Mouse (Mus musculus): ENCODE results near the gene Lmx1b. TPM values are rescaled to one million over a fixed set of nuclear protein-coding genes. Genes with fewer than 3 reads are reported as not detected.

The Lmx1b gene
- polyA plus RNA-seq, 1 experiment from 2014 or later = not detected

GRCm38 (mm10) chr2:33639301-33640170 is 775 bp downstream of the Lmx1b start:
- peaks cover 5% of the 10 kb centered on the region; the same call in 1 of the 2 replicates for H3K4me1 ChIP-seq (replicated peaks; ENCODE audit: control insufficient read depth, insufficient read depth, low read length)
- WGBS = under 1% methylated on average over 71 of the region's 71 CpGs
- H3K4me3 ChIP-seq (ENCODE audit: low read depth, low read length) = peak overlapping the region; percentile 16; the same call in 1 of the 2 replicates
- no peaks in the 10 kb centered on the region for H3K36me3 ChIP-seq (ENCODE audit: control insufficient read depth, insufficient read depth, low read length)
- DNase-seq (ENCODE audit: low spot score) = peak; percentile 80
- no peak overlapping the region for H3K9ac ChIP-seq (ENCODE audit: low read length)
- H3K27me3 ChIP-seq (replicated peaks; ENCODE audit: control insufficient read depth, insufficient read depth, low read length) = peaks cover 100% of the 10 kb centered on the region
- peak overlapping the region; percentile 35 for H3K4me2 ChIP-seq (ENCODE audit: low read length)
- H3K9me3 ChIP-seq (ENCODE audit: control insufficient read depth, low read length) = no peaks in the 10 kb centered on the region
- ATAC-seq (replicated peaks; ENCODE audit: low FRiP score, low TSS enrichment, low read depth) = 0 out of 2 replicates have a peak, but pooled peaks have one; percentile 38
- H3K27ac ChIP-seq (ENCODE audit: low read depth) = no peak overlapping the region

GRCm38 (mm10) chr2:33638141-33638733 is 2.1 kb downstream of the Lmx1b start:
- Histone ChIP-seq H3K4me3 (ENCODE audit: low read depth, low read length) (no peak overlapping the region), H3K36me3 (ENCODE audit: control insufficient read depth, insufficient read depth, low read length) (no peaks in the 10 kb centered on the region), H3K27ac (ENCODE audit: low read depth) (no peak overlapping the region), H3K4me2 (ENCODE audit: low read length) (no peak overlapping the region), H3K27me3 (replicated peaks; ENCODE audit: control insufficient read depth, insufficient read depth, low read length) (peaks cover 100% of the 10 kb centered on the region), H3K9me3 (ENCODE audit: control insufficient read depth, low read length) (no peaks in the 10 kb centered on the region), H3K9ac (ENCODE audit: low read length) (no peak overlapping the region), H3K4me1 (replicated peaks; ENCODE audit: control insufficient read depth, insufficient read depth, low read length) (peaks cover 5% of the 10 kb centered on the region; the same call in 1 of the 2 replicates)
- ATAC-seq (replicated peaks; ENCODE audit: low FRiP score, low TSS enrichment, low read depth) (no peak), DNase-seq (ENCODE audit: low spot score) (no peak)
- WGBS = 28% methylated on average over 6 of the region's 6 CpGs

GRCm38 (mm10) chr2:33637288-33637687 is 3.0 kb downstream of the Lmx1b start:
- H3K9ac ChIP-seq (ENCODE audit: low read length) = no peak overlapping the region
- no peak overlapping the region for H3K4me2 ChIP-seq (ENCODE audit: low read length)
- H3K4me3 ChIP-seq (ENCODE audit: low read depth, low read length) = no peak overlapping the region
- ATAC-seq (replicated peaks; ENCODE audit: low FRiP score, low TSS enrichment, low read depth) = no peak
- peaks cover 100% of the 10 kb centered on the region for H3K27me3 ChIP-seq (replicated peaks; ENCODE audit: control insufficient read depth, insufficient read depth, low read length)
- peaks cover 5% of the 10 kb centered on the region; the same call in 1 of the 2 replicates for H3K4me1 ChIP-seq (replicated peaks; ENCODE audit: control insufficient read depth, insufficient read depth, low read length)
- no peak overlapping the region for H3K27ac ChIP-seq (ENCODE audit: low read depth)
- no peaks in the 10 kb centered on the region for H3K36me3 ChIP-seq (ENCODE audit: control insufficient read depth, insufficient read depth, low read length)
- WGBS = 5% methylated on average over 7 of the region's 7 CpGs
- no peaks in the 10 kb centered on the region for H3K9me3 ChIP-seq (ENCODE audit: control insufficient read depth, low read length)
- no peak for DNase-seq (ENCODE audit: low spot score)

- Histone ChIP-seq H3K36me3 (ENCODE audit: control insufficient read depth, insufficient read depth, low read length) (no peaks in the 10 kb centered on the region), H3K4me2 (ENCODE audit: low read length) (no peak overlapping the region), H3K4me1 (replicated peaks; ENCODE audit: control insufficient read depth, insufficient read depth, low read length) (peaks cover 5% of the 10 kb centered on the region; the same call in 1 of the 2 replicates), H3K27ac (ENCODE audit: low read depth) (no peak overlapping the region), H3K9me3 (ENCODE audit: control insufficient read depth, low read length) (no peaks in the 10 kb centered on the region), H3K9ac (ENCODE audit: low read length) (no peak overlapping the region), H3K4me3 (ENCODE audit: low read depth, low read length) (no peak overlapping the region), H3K27me3 (replicated peaks; ENCODE audit: control insufficient read depth, insufficient read depth, low read length) (peaks cover 100% of the 10 kb centered on the region)
- peak; percentile 80 for DNase-seq (ENCODE audit: low spot score)
- WGBS = 2% methylated on average over 26 of the region's 26 CpGs
- ATAC-seq (replicated peaks; ENCODE audit: low FRiP score, low TSS enrichment, low read depth) = no peak
These were observed 3.6 kb downstream of the Lmx1b start for GRCm38 (mm10) chr2:33636628-33637188.

- no peak overlapping the region for H3K4me2 ChIP-seq (ENCODE audit: low read length)
- WGBS = 1% methylated on average over 21 of the region's 21 CpGs
- no peak overlapping the region for H3K27ac ChIP-seq (ENCODE audit: low read depth)
- ATAC-seq (replicated peaks; ENCODE audit: low FRiP score, low TSS enrichment, low read depth) = no peak
- H3K4me3 ChIP-seq (ENCODE audit: low read depth, low read length) = no peak overlapping the region
- no peaks in the 10 kb centered on the region for H3K36me3 ChIP-seq (ENCODE audit: control insufficient read depth, insufficient read depth, low read length)
- no peaks in the 10 kb centered on the region for H3K9me3 ChIP-seq (ENCODE audit: control insufficient read depth, low read length)
- H3K27me3 ChIP-seq (replicated peaks; ENCODE audit: control insufficient read depth, insufficient read depth, low read length) = peaks cover 100% of the 10 kb centered on the region
- H3K9ac ChIP-seq (ENCODE audit: low read length) = no peak overlapping the region
- peaks cover 5% of the 10 kb centered on the region; the same call in 1 of the 2 replicates for H3K4me1 ChIP-seq (replicated peaks; ENCODE audit: control insufficient read depth, insufficient read depth, low read length)
- peak; percentile 76 for DNase-seq (ENCODE audit: low spot score)
These were observed 4.2 kb downstream of the Lmx1b start for GRCm38 (mm10) chr2:33636117-33636521.

GRCm38 (mm10) chr2:33635323-33636116 is 4.8 kb downstream of the Lmx1b start:
- Histone ChIP-seq H3K27ac (ENCODE audit: low read depth) (no peak overlapping the region), H3K9ac (ENCODE audit: low read length) (no peak overlapping the region), H3K4me1 (replicated peaks; ENCODE audit: control insufficient read depth, insufficient read depth, low read length) (peaks cover 1% of the 10 kb centered on the region; the same call in 1 of the 2 replicates), H3K27me3 (replicated peaks; ENCODE audit: control insufficient read depth, insufficient read depth, low read length) (peaks cover 100% of the 10 kb centered on the region), H3K4me3 (ENCODE audit: low read depth, low read length) (no peak overlapping the region), H3K4me2 (ENCODE audit: low read length) (no peak overlapping the region), H3K36me3 (ENCODE audit: control insufficient read depth, insufficient read depth, low read length) (no peaks in the 10 kb centered on the region), H3K9me3 (ENCODE audit: control insufficient read depth, low read length) (no peaks in the 10 kb centered on the region)
- ATAC-seq (replicated peaks; ENCODE audit: low FRiP score, low TSS enrichment, low read depth) (no peak), DNase-seq (ENCODE audit: low spot score) (no peak)
- 4% methylated on average over 19 of the region's 19 CpGs for WGBS

- DNase-seq (ENCODE audit: low spot score) (no peak), ATAC-seq (replicated peaks; ENCODE audit: low FRiP score, low TSS enrichment, low read depth) (no peak)
- Histone ChIP-seq H3K4me3 (ENCODE audit: low read depth, low read length) (no peak overlapping the region), H3K4me2 (ENCODE audit: low read length) (no peak overlapping the region), H3K9ac (ENCODE audit: low read length) (no peak overlapping the region), H3K9me3 (ENCODE audit: control insufficient read depth, low read length) (no peaks in the 10 kb centered on the region), H3K27me3 (replicated peaks; ENCODE audit: control insufficient read depth, insufficient read depth, low read length) (peaks cover 100% of the 10 kb centered on the region), H3K36me3 (ENCODE audit: control insufficient read depth, insufficient read depth, low read length) (no peaks in the 10 kb centered on the region), H3K4me1 (replicated peaks; ENCODE audit: control insufficient read depth, insufficient read depth, low read length) (no peaks in the 10 kb centered on the region; the same call in 1 of the 2 replicates), H3K27ac (ENCODE audit: low read depth) (no peak overlapping the region)
- WGBS = 11% methylated on average over 4 of the region's 4 CpGs
These were observed 5.7 kb downstream of the Lmx1b start for GRCm38 (mm10) chr2:33634481-33635090.

- Histone ChIP-seq H3K9me3 (ENCODE audit: control insufficient read depth, low read length) (no peaks in the 10 kb centered on the region), H3K27ac (ENCODE audit: low read depth) (no peak overlapping the region), H3K4me1 (replicated peaks; ENCODE audit: control insufficient read depth, insufficient read depth, low read length) (no peaks in the 10 kb centered on the region), H3K36me3 (ENCODE audit: control insufficient read depth, insufficient read depth, low read length) (no peaks in the 10 kb centered on the region), H3K9ac (ENCODE audit: low read length) (no peak overlapping the region), H3K27me3 (replicated peaks; ENCODE audit: control insufficient read depth, insufficient read depth, low read length) (peaks cover 100% of the 10 kb centered on the region), H3K4me3 (ENCODE audit: low read depth, low read length) (no peak overlapping the region), H3K4me2 (ENCODE audit: low read length) (no peak overlapping the region)
- 6% methylated on average over 5 of the region's 5 CpGs for WGBS
- DNase-seq (ENCODE audit: low spot score) (no peak), ATAC-seq (replicated peaks; ENCODE audit: low FRiP score, low TSS enrichment, low read depth) (no peak)
These were observed 6.4 kb downstream of the Lmx1b start for GRCm38 (mm10) chr2:33633955-33634354.

Data from intestine, embryonic 14.5 days (tissue).